Mouse (Mus musculus): ENCODE measurements around the gene Nsrp1. TPM values are rescaled to one million over a fixed set of nuclear protein-coding genes. Genes with fewer than 3 reads are reported as not detected.

The Nsrp1 gene
- polyA plus RNA-seq, 1 experiment from 2014 or later: 55.7 TPM

DNA sequence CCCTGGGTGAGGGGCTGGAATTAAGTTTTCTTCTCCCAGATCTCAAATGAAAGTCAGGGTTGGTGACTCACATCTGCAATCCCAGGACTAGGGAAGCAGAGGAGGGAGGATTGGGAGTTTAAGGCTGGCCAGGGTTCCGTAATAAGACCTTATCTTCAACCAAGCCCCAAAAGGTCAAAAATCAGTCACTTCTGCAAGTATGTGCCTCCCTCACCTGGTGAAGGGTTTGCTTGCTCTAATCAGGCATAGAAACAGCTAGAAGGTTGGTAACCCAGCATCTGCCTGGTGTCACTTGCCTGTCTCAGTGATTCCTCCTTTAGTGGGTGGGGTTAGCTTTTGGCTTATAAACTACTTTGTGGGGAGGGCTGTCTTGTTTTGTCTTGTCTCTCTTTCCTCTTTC, 75.9 kb downstream of the Nsrp1 start:
- Histone ChIP-seq H3K4me2 (ENCODE audit: low read depth) (no peak overlapping the region), H3K4me3 (ENCODE audit: low read depth, low read length) (no peak overlapping the region), H3K4me1 (ENCODE audit: control insufficient read depth, insufficient read depth, low read length) (peaks cover 8% of the 10 kb centered on the region; the same call in 1 of the 2 replicates), H3K27me3 (ENCODE audit: control insufficient read depth, insufficient read depth, low read length) (peaks cover 26% of the 10 kb centered on the region), H3K9me3 (ENCODE audit: control insufficient read depth, low read length) (no peaks in the 10 kb centered on the region), H3K27ac (ENCODE audit: low read depth, low read length) (no peak overlapping the region), H3K9ac (ENCODE audit: low read length) (no peak overlapping the region), H3K36me3 (ENCODE audit: control insufficient read depth, insufficient read depth, low read length) (no peaks in the 10 kb centered on the region)
- 95% methylated on average over 1 of the region's 1 CpGs for WGBS
- DNase-seq (ENCODE audit: low spot score) (no peak), ATAC-seq (ENCODE audit: insufficient read depth, low FRiP score, low TSS enrichment) (no peak)

DNA sequence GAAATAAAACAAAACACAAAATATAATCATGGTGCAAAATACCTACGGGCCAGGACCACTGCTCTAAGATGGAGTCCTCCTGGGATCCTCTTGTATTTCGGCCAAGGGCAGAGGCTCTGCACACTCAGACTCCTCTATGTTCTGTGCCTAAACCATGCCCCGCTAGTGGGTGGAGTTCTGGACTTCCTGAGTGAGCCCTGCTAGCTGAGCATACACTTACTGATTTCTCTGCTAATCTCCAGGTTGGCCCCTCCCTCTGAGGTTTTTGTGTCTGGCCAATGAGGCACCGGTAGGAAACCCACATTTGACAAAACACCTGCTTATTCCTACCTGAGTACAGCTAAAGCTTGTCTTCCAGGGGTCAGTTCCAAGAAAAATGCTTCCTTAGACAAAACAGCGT, 77.5 kb downstream of the Nsrp1 start:
- ATAC-seq (ENCODE audit: insufficient read depth, low FRiP score, low TSS enrichment) (no peak), DNase-seq (ENCODE audit: low spot score) (no peak)
- H3K4me1 ChIP-seq (ENCODE audit: control insufficient read depth, insufficient read depth, low read length): peaks cover 8% of the 10 kb centered on the region; the same call in 1 of the 2 replicates
- no peak overlapping the region for H3K4me3 ChIP-seq (ENCODE audit: low read depth, low read length)
- H3K9me3 ChIP-seq (ENCODE audit: control insufficient read depth, low read length): no peaks in the 10 kb centered on the region
- H3K27me3 ChIP-seq (ENCODE audit: control insufficient read depth, insufficient read depth, low read length): peaks cover 36% of the 10 kb centered on the region
- H3K36me3 ChIP-seq (ENCODE audit: control insufficient read depth, insufficient read depth, low read length): no peaks in the 10 kb centered on the region
- no peak overlapping the region for H3K4me2 ChIP-seq (ENCODE audit: low read depth)
- no peak overlapping the region for H3K9ac ChIP-seq (ENCODE audit: low read length)
- no peak overlapping the region for H3K27ac ChIP-seq (ENCODE audit: low read depth, low read length)
- 70% methylated on average over 5 of the region's 5 CpGs for WGBS

DNA sequence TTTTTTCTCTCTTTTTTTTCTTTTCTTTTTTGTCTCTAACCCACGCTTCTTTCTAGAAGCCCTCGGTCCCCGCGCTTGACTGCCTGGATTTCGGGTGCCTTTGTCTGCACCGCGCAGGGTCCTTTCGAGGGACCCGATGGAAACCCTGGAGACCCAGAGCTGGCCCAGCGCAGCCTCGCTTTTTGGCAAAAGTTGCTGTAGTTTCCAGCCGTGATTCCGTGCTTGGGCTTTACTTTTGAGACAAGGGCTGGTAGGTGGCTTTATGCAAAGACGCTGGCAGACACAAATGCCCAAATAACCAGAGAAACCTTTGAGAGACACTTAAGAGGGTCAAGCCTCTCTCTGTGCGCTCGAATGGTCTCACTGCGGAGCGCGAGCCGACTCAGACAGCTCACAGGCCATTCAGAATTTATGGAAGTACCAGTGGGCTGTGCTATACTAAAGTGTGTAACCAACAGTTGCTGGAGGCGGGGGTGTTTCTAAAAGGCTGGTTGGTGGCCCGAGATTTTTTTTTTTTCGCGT, 79.5 kb downstream of the Nsrp1 start:
- Histone ChIP-seq H3K9me3 (ENCODE audit: control insufficient read depth, low read length) (no peaks in the 10 kb centered on the region), H3K4me2 (ENCODE audit: low read depth) (peak overlapping the region; percentile 81), H3K9ac (ENCODE audit: low read length) (no peak overlapping the region; the same call in 1 of the 2 replicates), H3K36me3 (ENCODE audit: control insufficient read depth, insufficient read depth, low read length) (no peaks in the 10 kb centered on the region), H3K4me1 (ENCODE audit: control insufficient read depth, insufficient read depth, low read length) (peaks cover 8% of the 10 kb centered on the region; the same call in 1 of the 2 replicates), H3K4me3 (ENCODE audit: low read depth, low read length) (peak overlapping the region; percentile 39), H3K27ac (ENCODE audit: low read depth, low read length) (no peak overlapping the region), H3K27me3 (ENCODE audit: control insufficient read depth, insufficient read depth, low read length) (peaks cover 36% of the 10 kb centered on the region)
- 8% methylated on average over 24 of the region's 24 CpGs for WGBS
- ATAC-seq (ENCODE audit: insufficient read depth, low FRiP score, low TSS enrichment) (no peak), DNase-seq (ENCODE audit: low spot score) (peak; percentile 56)

DNA sequence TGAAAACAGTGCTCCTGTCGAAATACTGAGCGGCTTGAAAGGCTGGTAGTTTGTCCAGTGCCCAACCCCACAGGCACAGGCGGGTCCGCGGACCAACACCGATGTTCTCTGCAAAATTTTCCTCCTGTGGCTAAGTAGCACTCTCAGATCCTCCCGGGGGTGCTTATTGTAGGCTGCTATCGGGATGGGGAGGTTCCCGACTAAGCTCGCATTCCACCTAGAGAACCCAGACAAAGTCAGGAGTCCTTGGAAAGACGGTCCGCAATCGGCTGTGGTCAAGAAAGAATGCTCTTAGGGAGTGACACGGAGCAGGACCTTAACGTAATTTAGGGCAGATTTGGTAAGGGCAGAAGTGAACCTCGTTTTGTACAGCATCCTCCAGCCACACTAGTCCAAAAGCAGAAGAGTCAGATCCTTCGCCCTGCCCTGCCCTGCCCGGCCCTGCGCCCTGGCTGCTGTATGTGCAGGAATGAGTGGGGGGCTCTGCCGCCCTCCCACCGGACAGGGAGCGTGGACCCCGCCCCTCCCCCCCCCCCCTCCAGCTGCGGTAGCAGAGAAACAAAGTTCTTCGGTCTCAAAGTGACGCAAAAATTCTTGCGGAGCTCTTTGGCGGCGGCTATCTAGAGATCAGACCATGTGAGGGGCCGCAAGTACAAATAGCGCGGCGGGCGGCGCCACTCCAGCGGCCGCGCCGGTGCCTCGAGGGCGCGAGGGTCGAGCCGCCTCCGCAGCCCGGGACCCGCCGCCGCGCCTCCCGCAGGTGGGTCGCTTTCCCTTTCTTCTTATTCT, 80.1 kb downstream of the Nsrp1 start, which contains the start of gene Slc6a4:
Gene Slc6a4, plus strand, starts transcription at position 688 of the 789 bp plus-strand sequence.
- Histone ChIP-seq H3K4me1 (ENCODE audit: control insufficient read depth, insufficient read depth, low read length) (peaks cover 8% of the 10 kb centered on the region; the same call in 1 of the 2 replicates), H3K27me3 (ENCODE audit: control insufficient read depth, insufficient read depth, low read length) (peaks cover 36% of the 10 kb centered on the region)
- under 1% methylated on average over 51 of the region's 52 CpGs for WGBS

DNA sequence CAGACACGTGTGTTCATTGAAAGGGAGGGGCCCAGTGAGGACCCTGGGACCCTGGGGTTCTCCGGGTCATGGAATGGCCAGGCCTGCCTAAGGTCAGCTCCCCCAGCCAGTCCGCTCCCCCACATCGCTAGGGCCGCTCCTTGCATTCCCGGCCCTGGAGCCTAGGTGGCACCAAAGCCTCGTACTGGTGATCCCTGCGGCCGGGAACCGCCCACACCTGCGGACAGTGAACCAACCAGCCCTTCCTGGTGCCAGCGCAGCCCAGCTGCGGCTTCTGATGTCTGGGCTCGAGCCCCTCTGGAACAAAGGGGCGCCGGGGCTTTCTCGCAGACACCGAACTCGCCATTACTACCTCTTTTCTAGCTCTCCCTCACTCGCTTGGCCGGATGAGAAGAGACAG, 80.9 kb downstream of the Nsrp1 start:
- ATAC-seq (ENCODE audit: insufficient read depth, low FRiP score, low TSS enrichment): no peak; the same call in 1 of the 2 replicates
- no peaks in the 10 kb centered on the region for H3K9me3 ChIP-seq (ENCODE audit: control insufficient read depth, low read length)
- no peak overlapping the region for H3K27ac ChIP-seq (ENCODE audit: low read depth, low read length)
- H3K4me2 ChIP-seq (ENCODE audit: low read depth): peak overlapping the region; percentile 81
- H3K4me3 ChIP-seq (ENCODE audit: low read depth, low read length): peak overlapping the region; percentile 39
- H3K27me3 ChIP-seq (ENCODE audit: control insufficient read depth, insufficient read depth, low read length): peaks cover 36% of the 10 kb centered on the region
- no peaks in the 10 kb centered on the region for H3K36me3 ChIP-seq (ENCODE audit: control insufficient read depth, insufficient read depth, low read length)
- H3K4me1 ChIP-seq (ENCODE audit: control insufficient read depth, insufficient read depth, low read length): peaks cover 8% of the 10 kb centered on the region; the same call in 1 of the 2 replicates
- DNase-seq (ENCODE audit: low spot score): peak; percentile 88
- WGBS: under 1% methylated on average over 21 of the region's 21 CpGs
- H3K9ac ChIP-seq (ENCODE audit: low read length): peak overlapping the region; percentile 44; the same call in 1 of the 2 replicates

More for the DNA sequence above, 80.1 kb downstream of the Nsrp1 start, which contains the start of gene Slc6a4:
- H3K36me3 ChIP-seq (ENCODE audit: control insufficient read depth, insufficient read depth, low read length): no peaks in the 10 kb centered on the region
- peak within 1 kb of the TSS; percentile 81 for H3K4me2 ChIP-seq (ENCODE audit: low read depth)
- peak within 1 kb of the TSS; percentile 39 for H3K4me3 ChIP-seq (ENCODE audit: low read depth, low read length)
- DNase-seq (ENCODE audit: low spot score) (peak; percentile 63), ATAC-seq (ENCODE audit: insufficient read depth, low FRiP score, low TSS enrichment) (no peak)
- peak within 1 kb of the TSS; percentile 44 for H3K9ac ChIP-seq (ENCODE audit: low read length)
- no peaks in the 10 kb centered on the region for H3K9me3 ChIP-seq (ENCODE audit: control insufficient read depth, low read length)
- H3K27ac ChIP-seq (ENCODE audit: low read depth, low read length): no peak within 1 kb of the TSS

- no peak overlapping the region for H3K4me2 ChIP-seq (ENCODE audit: low read depth)
- no peak for ATAC-seq (ENCODE audit: insufficient read depth, low FRiP score, low TSS enrichment)
- H3K9me3 ChIP-seq (ENCODE audit: control insufficient read depth, low read length): no peaks in the 10 kb centered on the region
- 65% methylated on average over 20 of the region's 20 CpGs for WGBS
- H3K4me3 ChIP-seq (ENCODE audit: low read depth, low read length): no peak overlapping the region
- DNase-seq (ENCODE audit: low spot score): no peak
- no peaks in the 10 kb centered on the region for H3K36me3 ChIP-seq (ENCODE audit: control insufficient read depth, insufficient read depth, low read length)
- peaks cover 8% of the 10 kb centered on the region; the same call in 1 of the 2 replicates for H3K4me1 ChIP-seq (ENCODE audit: control insufficient read depth, insufficient read depth, low read length)
- no peak overlapping the region for H3K27ac ChIP-seq (ENCODE audit: low read depth, low read length)
- H3K27me3 ChIP-seq (ENCODE audit: control insufficient read depth, insufficient read depth, low read length): peaks cover 36% of the 10 kb centered on the region
- no peak overlapping the region for H3K9ac ChIP-seq (ENCODE audit: low read length)
These were observed 82.1 kb downstream of the Nsrp1 start for GRCm38 (mm10) chr11:76995966-76996672.

MicroRNAs encoded within 50 kb of the gene (microRNA counts, 519-probe panel; counts per million panel counts)
- microRNA mmu-miR-423-3p: 4,401 counts per million, percentile 81 among the panel's probes with 10 or more counts
- 4,239 counts per million, percentile 78 among the panel's probes with 10 or more counts for microRNA mmu-miR-423-5p

Small RNAs within 50 kb of the gene (microRNA-seq; reads per million reads assigned to microRNA genes)
- gene Mir423: 3,044 reads per million, percentile 87 among the genes with 10 or more reads in this experiment

Other genes with a start within 250 kb of the Nsrp1 start
- 14.7 and 16.9 TPM in 2 replicates for gene Cpd, start 231.4 kb downstream of the Nsrp1 start, polyA plus RNA-seq (2014; fragmentation: Nextera tagmentation; extraction: Ambion mirVana)
- 0.39 TPM in 1 of 2 replicates, not detected in the other for gene Tmigd1, start 176.3 kb downstream of the Nsrp1 start, polyA plus RNA-seq (2014; fragmentation: Nextera tagmentation; extraction: Ambion mirVana)
- gene Blmh, start 153.6 kb downstream of the Nsrp1 start, polyA plus RNA-seq (2014; fragmentation: Nextera tagmentation; extraction: Ambion mirVana): 175 and 180 TPM in 2 replicates
- gene Slc6a4, start 79.8 kb downstream of the Nsrp1 start, polyA plus RNA-seq (2014; fragmentation: Nextera tagmentation; extraction: Ambion mirVana): 0.47 and 1.5 TPM in 2 replicates
- 0.21 and 0.59 TPM in 2 replicates for gene Efcab5, start 110.5 kb upstream of the Nsrp1 start, polyA plus RNA-seq (2014; fragmentation: Nextera tagmentation; extraction: Ambion mirVana)
- 11.9 and 14.3 TPM in 2 replicates for gene Ssh2, start 137.9 kb upstream of the Nsrp1 start, polyA plus RNA-seq (2014; fragmentation: Nextera tagmentation; extraction: Ambion mirVana)